Mouse (Mus musculus): ENCODE measurements around the gene Sec24d.

DNA sequence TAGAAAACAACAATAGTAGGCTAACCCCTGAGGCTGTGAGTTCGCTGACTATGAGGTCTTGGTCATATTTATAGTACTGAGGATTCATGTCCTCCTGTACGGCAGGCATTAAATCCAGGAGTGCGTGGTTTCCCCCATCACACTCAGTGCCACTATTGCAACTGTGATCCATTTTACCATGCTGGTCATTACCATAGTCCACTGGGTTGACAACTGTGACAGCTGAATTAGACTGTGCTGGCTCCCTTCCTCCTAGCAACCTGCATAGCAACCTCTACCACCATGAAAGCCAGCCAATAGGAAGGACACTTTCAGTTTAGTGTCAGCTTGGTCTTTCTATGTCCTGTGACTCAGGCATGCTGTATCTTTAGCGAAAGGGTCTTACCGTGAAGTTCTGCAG lies 17.0 kb downstream of the Sec24d start:
- TF ChIP-seq CTCF (IDR thresholded peaks at IDR 0.05; ENCODE audit: low read depth): no peak
- no peak for TF ChIP-seq EP300 (IDR thresholded peaks at IDR 0.05; ENCODE audit: low read depth)

All from liver, embryonic 14.5 days (tissue).